Mouse (Mus musculus) testis, adult 2 months (tissue): Measurements from ENCODE around the gene Dlg2. TPM values are rescaled to one million over a fixed set of nuclear protein-coding genes. Genes with fewer than 3 reads are reported as not detected.

Source experiments
- H3K27ac ChIP-seq: fragments of 200-500 bp; 2 replicates; pipeline ENCODE4 v1.5.1; 2012; ENCODE audit warnings: low read depth, low read length; ENCODE audit not compliant: control insufficient read depth, insufficient read depth
- H3K27me3 ChIP-seq: fragments of 200-500 bp; 2 replicates; pipeline ENCODE4 v1.6.1; 2012; ENCODE audit warnings: mild to moderate bottlenecking, low read length, moderate library complexity; ENCODE audit not compliant: control insufficient read depth, insufficient read depth
- H3K36me3 ChIP-seq: fragments of 200-500 bp; 2 replicates; pipeline ENCODE4 v1.6.1; 2012; ENCODE audit warnings: mild to moderate bottlenecking, low read length; ENCODE audit not compliant: control insufficient read depth, insufficient read depth
- H3K4me1 ChIP-seq: fragments of 200-500 bp; 2 replicates; pipeline ENCODE4 v1.6.1; 2012; ENCODE audit warnings: low read length; ENCODE audit not compliant: control insufficient read depth, insufficient read depth
- H3K4me3 ChIP-seq: fragments of 200-500 bp; 2 replicates; pipeline ENCODE4 v1.5.1; 2012; ENCODE audit warnings: low read depth, mild to moderate bottlenecking, low read length, moderate library complexity, mixed read lengths; ENCODE audit not compliant: control insufficient read depth
- CTCF ChIP-seq: fragments of 200-500 bp; IDR thresholded peaks from 2 replicates; pipeline ENCODE4 v1.5.1; 2012; ENCODE audit warnings: low read depth, mild to moderate bottlenecking, inconsistent platforms, low read length, moderate library complexity; ENCODE audit not compliant: control insufficient read depth, insufficient read depth, insufficient replicate concordance
- POLR2A ChIP-seq: fragments of 200-500 bp; IDR thresholded peaks from 2 replicates; pipeline ENCODE4 v1.6.1; 2012; ENCODE audit warnings: low read depth, mild to moderate bottlenecking, inconsistent platforms, low read length, moderate library complexity; ENCODE audit not compliant: control insufficient read depth
- polyA plus RNA-seq: library from polyadenylated mRNA; depleted of rRNA; stranded (reverse); fragments of >200 nt; gene quantifications from 2 replicates; pipeline ENCODE4 v1.2.3, GENCODE M21; 2012

The Dlg2 gene
- polyA plus RNA-seq, 1 experiment: 13.3 TPM

- H3K27ac ChIP-seq: no peak overlapping the region
- no peaks in the 10 kb centered on the region for H3K27me3 ChIP-seq
- no peak overlapping the region for H3K4me3 ChIP-seq
- H3K36me3 ChIP-seq: no peaks in the 10 kb centered on the region
- TF ChIP-seq CTCF (no peak), POLR2A (no peak)
- H3K4me1 ChIP-seq: no peaks in the 10 kb centered on the region
These were observed 1636.6 kb downstream of the Dlg2 start for GRCm38 (mm10) chr7:92113065-92113464.

GRCm38 (mm10) chr7:92115237-92115871 is 1638.9 kb downstream of the Dlg2 start:
- Histone ChIP-seq H3K4me1 (no peaks in the 10 kb centered on the region), H3K4me3 (no peak overlapping the region), H3K27ac (no peak overlapping the region), H3K36me3 (no peaks in the 10 kb centered on the region), H3K27me3 (no peaks in the 10 kb centered on the region)
- TF ChIP-seq CTCF (no peak), POLR2A (no peak)

GRCm38 (mm10) chr7:92123276-92123675 is 1646.8 kb downstream of the Dlg2 start:
- no peak for TF ChIP-seq CTCF
- no peak overlapping the region for H3K27ac ChIP-seq
- H3K36me3 ChIP-seq: no peaks in the 10 kb centered on the region
- H3K27me3 ChIP-seq: no peaks in the 10 kb centered on the region
- H3K4me1 ChIP-seq: no peaks in the 10 kb centered on the region
- no peak overlapping the region for H3K4me3 ChIP-seq

GRCm38 (mm10) chr7:92125886-92126285 is 1649.4 kb downstream of the Dlg2 start:
- TF ChIP-seq CTCF: no peak
- no peak for TF ChIP-seq POLR2A
- H3K27me3 ChIP-seq: no peaks in the 10 kb centered on the region
- H3K4me1 ChIP-seq: no peaks in the 10 kb centered on the region
- no peak overlapping the region for H3K4me3 ChIP-seq
- H3K27ac ChIP-seq: no peak overlapping the region
- no peaks in the 10 kb centered on the region for H3K36me3 ChIP-seq

- no peaks in the 10 kb centered on the region for H3K4me1 ChIP-seq
- no peaks in the 10 kb centered on the region for H3K27me3 ChIP-seq
- no peak overlapping the region for H3K27ac ChIP-seq
- no peaks in the 10 kb centered on the region for H3K36me3 ChIP-seq
- TF ChIP-seq CTCF (no peak), POLR2A (no peak)
- H3K4me3 ChIP-seq: no peak overlapping the region
These were observed 1657.8 kb downstream of the Dlg2 start for GRCm38 (mm10) chr7:92134301-92134700.

GRCm38 (mm10) chr7:92135624-92136023 is 1659.2 kb downstream of the Dlg2 start:
- TF ChIP-seq CTCF (no peak), POLR2A (no peak)
- no peak overlapping the region for H3K27ac ChIP-seq
- no peaks in the 10 kb centered on the region for H3K36me3 ChIP-seq
- H3K27me3 ChIP-seq: no peaks in the 10 kb centered on the region
- no peak overlapping the region for H3K4me3 ChIP-seq
- H3K4me1 ChIP-seq: no peaks in the 10 kb centered on the region

GRCm38 (mm10) chr7:92140051-92140817 is 1663.8 kb downstream of the Dlg2 start:
- TF ChIP-seq CTCF (no peak), POLR2A (no peak)
- Histone ChIP-seq H3K4me3 (no peak overlapping the region), H3K27me3 (no peaks in the 10 kb centered on the region), H3K4me1 (no peaks in the 10 kb centered on the region), H3K36me3 (no peaks in the 10 kb centered on the region), H3K27ac (no peak overlapping the region)

- Histone ChIP-seq H3K27ac (no peak overlapping the region), H3K27me3 (no peaks in the 10 kb centered on the region), H3K36me3 (no peaks in the 10 kb centered on the region)
These were observed 1671.0 kb downstream of the Dlg2 start for GRCm38 (mm10) chr7:92147499-92147898.

More at GRCm38 (mm10) chr7:92147499-92147898, 1671.0 kb downstream of the Dlg2 start:
- H3K4me1 ChIP-seq: no peaks in the 10 kb centered on the region
- no peak overlapping the region for H3K4me3 ChIP-seq
- TF ChIP-seq POLR2A (no peak), CTCF (no peak)
